Mouse (Mus musculus) CH12.LX (cell line): ENCODE results near the gene Tigd3. TPM values are rescaled to one million over a fixed set of nuclear protein-coding genes. Genes with fewer than 3 reads are reported as not detected.

Experiments used
- DNase-seq: peaks from one replicate; pipeline ENCODE4 v3.0.0-alpha.2; 2013; ENCODE audit errors: extremely low read depth
- H3K27ac ChIP-seq: 2 replicates; pipeline ENCODE4 v1.5.1; 2012; ENCODE audit warnings: low read depth, mild to moderate bottlenecking, control low read depth, moderate library complexity; ENCODE audit not compliant: insufficient read depth
- H3K27me3 ChIP-seq: replicated peaks from 2 replicates; pipeline ENCODE3; 2012; ENCODE audit warnings: inconsistent platforms
- H3K36me3 ChIP-seq, 2 experiments: replicated peaks in 1 of 2; 2 replicates each; pipeline versions ENCODE3 to v1.6.1; 2012; ENCODE audit warnings: inconsistent platforms in 1 of 2, low read length in 1 of 2, mild to moderate bottlenecking in 1 of 2, mixed read lengths in 1 of 2, moderate library complexity in 1 of 2; ENCODE audit not compliant: control insufficient read depth in 1 of 2, insufficient read depth in 1 of 2
- H3K4me1 ChIP-seq, 2 experiments: 2 replicates each; pipeline ENCODE4 v1.6.1; 2012; ENCODE audit warnings: inconsistent platforms in 1 of 2, moderate library complexity in 1 of 2; ENCODE audit not compliant: insufficient read depth in 2 of 2, control insufficient read depth in 1 of 2
- H3K4me2 ChIP-seq: 2 replicates; pipeline ENCODE4 v1.6.1; 2012; ENCODE audit warnings: low read depth, mild to moderate bottlenecking, control low read depth; ENCODE audit not compliant: poor library complexity, insufficient read depth, severe bottlenecking
- H3K4me3 ChIP-seq, 3 experiments: fragments of 150-350 bp in 1 of 3; sonication (generic) in 1 of 3; replicated peaks in 1 of 3; 2 replicates each; pipeline versions ENCODE3 to v1.5.1; 2011 to 2012; ENCODE audit warnings: low read depth in 2 of 3, low read length in 2 of 3, mild to moderate bottlenecking in 2 of 3, moderate library complexity in 2 of 3, control low read depth in 1 of 3, improper control_type of control experiment in 1 of 3, inconsistent platforms in 1 of 3, mixed read lengths in 1 of 3; ENCODE audit not compliant: poor library complexity in 1 of 3
- H3K79me2 ChIP-seq: replicated peaks from 2 replicates; pipeline ENCODE4 v1.6.1; 2012; ENCODE audit warnings: mild to moderate bottlenecking, moderate library complexity; ENCODE audit not compliant: control insufficient read depth, poor library complexity, insufficient read depth, severe bottlenecking; ENCODE audit errors: extremely low read depth
- H3K9ac ChIP-seq: 2 replicates; pipeline ENCODE4 v1.6.1; 2012; ENCODE audit warnings: low read depth, mild to moderate bottlenecking, control low read depth, moderate library complexity; ENCODE audit not compliant: insufficient read depth
- H3K9me3 ChIP-seq: replicated peaks from 2 replicates; pipeline ENCODE3; 2012; ENCODE audit warnings: low read length, inconsistent platforms, mixed read lengths
- BHLHE40 ChIP-seq: IDR thresholded peaks from 2 replicates; pipeline ENCODE4 v1.6.1; 2011; ENCODE audit warnings: mild to moderate bottlenecking, low read depth, low read length, improper control_type of control experiment
- CHD1 ChIP-seq: IDR thresholded peaks from 2 replicates; pipeline ENCODE4 v1.6.1; 2012; ENCODE audit warnings: low read depth, low read length, improper control_type of control experiment, inconsistent platforms
- CHD2 ChIP-seq: IDR thresholded peaks from 2 replicates; pipeline ENCODE4 v1.6.1; 2011; ENCODE audit warnings: low read length, improper control_type of control experiment
- CTCF ChIP-seq, 2 experiments: IDR thresholded peaks in 1 of 2; conservative IDR thresholded peaks in 1 of 2; 2 replicates each; pipeline ENCODE4 v1.5.1; 2011 to 2012; ENCODE audit warnings: low read depth in 2 of 2, low read length in 2 of 2, improper control_type of control experiment in 1 of 2, inconsistent platforms in 1 of 2, mild to moderate bottlenecking in 1 of 2, moderate library complexity in 1 of 2
- E2F4 ChIP-seq: IDR thresholded peaks from 2 replicates; pipeline ENCODE4 v1.6.1; 2011; ENCODE audit warnings: low read depth, low read length, improper control_type of control experiment; ENCODE audit not compliant: insufficient replicate concordance
- ELF1 ChIP-seq: IDR thresholded peaks from 2 replicates; pipeline ENCODE4 v1.6.1; 2014; ENCODE audit warnings: low read depth, mild to moderate bottlenecking, inconsistent platforms, low read length, improper control_type of control experiment
- EP300 ChIP-seq: IDR thresholded peaks from 2 replicates; pipeline ENCODE4 v1.6.1; 2011; ENCODE audit warnings: low read length, improper control_type of control experiment
- ETS1 ChIP-seq: conservative IDR thresholded peaks from 2 replicates; pipeline ENCODE4 v1.6.1; 2012; ENCODE audit warnings: low read depth, mild to moderate bottlenecking, inconsistent platforms, low read length, improper control_type of control experiment, moderate library complexity
- GABPA ChIP-seq: IDR thresholded peaks from 2 replicates; pipeline ENCODE4 v1.6.1; 2012; ENCODE audit warnings: low read depth, low read length, improper control_type of control experiment, inconsistent platforms; ENCODE audit not compliant: insufficient replicate concordance
- HCFC1 ChIP-seq: IDR thresholded peaks from 2 replicates; pipeline ENCODE4 v1.6.1; 2012; ENCODE audit warnings: low read depth, mild to moderate bottlenecking, inconsistent platforms, low read length, improper control_type of control experiment
- IRF4 ChIP-seq: IDR thresholded peaks from 2 replicates; pipeline ENCODE4 v1.6.1; 2014; ENCODE audit warnings: low read depth, mild to moderate bottlenecking, inconsistent platforms, low read length, improper control_type of control experiment
- JUN ChIP-seq: IDR thresholded peaks from 2 replicates; pipeline ENCODE4 v1.6.1; 2011; ENCODE audit warnings: low read depth, mild to moderate bottlenecking, low read length, improper control_type of control experiment, moderate library complexity; ENCODE audit not compliant: insufficient read depth
- JUND ChIP-seq: conservative IDR thresholded peaks from 2 replicates; pipeline ENCODE4 v1.6.1; 2011; ENCODE audit warnings: low read depth, low read length, improper control_type of control experiment
- KAT2A ChIP-seq: IDR thresholded peaks from 2 replicates; pipeline ENCODE4 v1.6.1; 2012; ENCODE audit warnings: low read length, improper control_type of control experiment, inconsistent platforms; ENCODE audit not compliant: insufficient replicate concordance
- MAFK ChIP-seq: IDR thresholded peaks from 2 replicates; pipeline ENCODE4 v1.6.1; 2011; ENCODE audit warnings: low read length, improper control_type of control experiment; ENCODE audit not compliant: insufficient replicate concordance
- MAX ChIP-seq: IDR thresholded peaks from 2 replicates; pipeline ENCODE4 v1.6.1; 2011; ENCODE audit warnings: low read length, improper control_type of control experiment
- MAZ ChIP-seq: IDR thresholded peaks from 2 replicates; pipeline ENCODE4 v1.6.1; 2012; ENCODE audit warnings: low read depth, mild to moderate bottlenecking, inconsistent platforms, low read length, improper control_type of control experiment, moderate library complexity
- MEF2A ChIP-seq: IDR thresholded peaks from 2 replicates; pipeline ENCODE4 v1.6.1; 2014; ENCODE audit warnings: low read depth, mild to moderate bottlenecking, inconsistent platforms, low read length, improper control_type of control experiment, borderline replicate concordance
- MXI1 ChIP-seq: IDR thresholded peaks from 2 replicates; pipeline ENCODE4 v1.6.1; 2011; ENCODE audit warnings: mild to moderate bottlenecking, low read depth, low read length, improper control_type of control experiment
- MYC ChIP-seq: IDR thresholded peaks from 2 replicates; pipeline ENCODE4 v1.6.1; 2011; ENCODE audit warnings: low read depth, mild to moderate bottlenecking, improper control_type of control experiment, low read length
- NELFE ChIP-seq: IDR thresholded peaks from 2 replicates; pipeline ENCODE4 v1.6.1; 2011; ENCODE audit warnings: low read depth, low read length, improper control_type of control experiment
- NRF1 ChIP-seq: IDR thresholded peaks from 2 replicates; pipeline ENCODE4 v1.6.1; 2014; ENCODE audit warnings: low read depth, mild to moderate bottlenecking, inconsistent platforms, low read length, improper control_type of control experiment, moderate library complexity
- PAX5 ChIP-seq: IDR thresholded peaks from 2 replicates; pipeline ENCODE4 v1.6.1; 2012; ENCODE audit warnings: low read length, inconsistent platforms, mixed read lengths
- POLR2A ChIP-seq: IDR thresholded peaks from 2 replicates; pipeline ENCODE4 v1.6.1; 2011; ENCODE audit warnings: low read depth, mild to moderate bottlenecking, improper control_type of control experiment, low read length
- POLR2AphosphoS2 ChIP-seq: IDR thresholded peaks from 2 replicates; pipeline ENCODE4 v1.6.1; 2011; ENCODE audit warnings: low read depth, low read length, improper control_type of control experiment
- RAD21 ChIP-seq: IDR thresholded peaks from 2 replicates; pipeline ENCODE4 v1.6.1; 2011; ENCODE audit warnings: low read depth, mild to moderate bottlenecking, low read length, improper control_type of control experiment, moderate library complexity
- RCOR1 ChIP-seq: conservative IDR thresholded peaks from 2 replicates; pipeline ENCODE4 v1.6.1; 2012; ENCODE audit warnings: low read depth, mild to moderate bottlenecking, inconsistent platforms, low read length, improper control_type of control experiment
- SIN3A ChIP-seq: IDR thresholded peaks from 2 replicates; pipeline ENCODE4 v1.6.1; 2012; ENCODE audit warnings: low read length, improper control_type of control experiment, inconsistent platforms
- SMC3 ChIP-seq: IDR thresholded peaks from 2 replicates; pipeline ENCODE4 v1.6.1; 2011; ENCODE audit warnings: low read depth, low read length, improper control_type of control experiment
- TBP ChIP-seq: conservative IDR thresholded peaks from 2 replicates; pipeline ENCODE4 v1.6.1; 2011; ENCODE audit warnings: low read depth, low read length, improper control_type of control experiment
- TCF12 ChIP-seq: IDR thresholded peaks from 2 replicates; pipeline ENCODE4 v1.6.1; 2014; ENCODE audit warnings: low read depth, mild to moderate bottlenecking, inconsistent platforms, low read length, improper control_type of control experiment
- UBTF ChIP-seq: IDR thresholded peaks from 2 replicates; pipeline ENCODE4 v1.6.1; 2012; ENCODE audit warnings: low read depth, mild to moderate bottlenecking, inconsistent platforms, low read length, improper control_type of control experiment, moderate library complexity
- USF1 ChIP-seq: IDR thresholded peaks from 2 replicates; pipeline ENCODE4 v1.6.1; 2014; ENCODE audit warnings: low read depth, mild to moderate bottlenecking, inconsistent platforms, low read length, improper control_type of control experiment
- USF2 ChIP-seq: conservative IDR thresholded peaks from 2 replicates; pipeline ENCODE4 v1.6.1; 2011; ENCODE audit warnings: low read depth, low read length, improper control_type of control experiment
- ZC3H11A ChIP-seq: IDR thresholded peaks from 2 replicates; pipeline ENCODE4 v1.6.1; 2012; ENCODE audit warnings: low read depth, mild to moderate bottlenecking, inconsistent platforms, low read length, improper control_type of control experiment
- ZKSCAN1 ChIP-seq: IDR thresholded peaks from 2 replicates; pipeline ENCODE4 v1.6.1; 2012; ENCODE audit warnings: low read depth, inconsistent platforms, low read length, improper control_type of control experiment, borderline replicate concordance
- ZMIZ1 ChIP-seq: IDR thresholded peaks from 2 replicates; pipeline ENCODE4 v1.6.1; 2012; ENCODE audit warnings: low read depth, mild to moderate bottlenecking, inconsistent platforms, low read length, improper control_type of control experiment
- ZNF384 ChIP-seq: IDR thresholded peaks from 2 replicates; pipeline ENCODE4 v1.6.1; 2012; ENCODE audit warnings: low read depth, low read length, improper control_type of control experiment, inconsistent platforms
- dilution Hi-C: fragments of 300-500 bp; cut with MboI; formaldehyde crosslinking; loops from 2 replicates; pipeline ENCODE4 v1.14.3; 2020; ENCODE audit warnings: low sequenced_read_pairs; ENCODE audit not compliant: extremely low pct_unique_long_range_greater_than_20kb, extremely low pct_ligation_motif_present
- in situ Hi-C: fragments of 300-500 bp; cut with MboI; formaldehyde crosslinking; loops from 3 replicates; pipeline ENCODE4 v1.14.3; 2019; ENCODE audit warnings: low sequenced_read_pairs, low pct_ligation_motif_present, low pct_unique_long_range_greater_than_20kb, mixed read lengths
- polyA plus RNA-seq: library from polyadenylated mRNA; unstranded; fragments of >175 nt; gene quantifications from 2 replicates; pipeline ENCODE4 v1.2.1, GENCODE M21; 2012; ENCODE audit warnings: low read depth; ENCODE audit not compliant: insufficient read length
- total RNA-seq, 2 experiments: library from RNA; depleted of rRNA; stranded (reverse); fragments of 300-350 nt in 1 of 2; fragments of >200 nt in 1 of 2; gene quantifications; 2 replicates each; pipeline ENCODE4 v1.2.3; 2012 to 2014

Gene Tigd3
- total and polyA plus RNA-seq, 3 experiments, result 0.67 to 1.6 (median 1.4) TPM

DNA sequence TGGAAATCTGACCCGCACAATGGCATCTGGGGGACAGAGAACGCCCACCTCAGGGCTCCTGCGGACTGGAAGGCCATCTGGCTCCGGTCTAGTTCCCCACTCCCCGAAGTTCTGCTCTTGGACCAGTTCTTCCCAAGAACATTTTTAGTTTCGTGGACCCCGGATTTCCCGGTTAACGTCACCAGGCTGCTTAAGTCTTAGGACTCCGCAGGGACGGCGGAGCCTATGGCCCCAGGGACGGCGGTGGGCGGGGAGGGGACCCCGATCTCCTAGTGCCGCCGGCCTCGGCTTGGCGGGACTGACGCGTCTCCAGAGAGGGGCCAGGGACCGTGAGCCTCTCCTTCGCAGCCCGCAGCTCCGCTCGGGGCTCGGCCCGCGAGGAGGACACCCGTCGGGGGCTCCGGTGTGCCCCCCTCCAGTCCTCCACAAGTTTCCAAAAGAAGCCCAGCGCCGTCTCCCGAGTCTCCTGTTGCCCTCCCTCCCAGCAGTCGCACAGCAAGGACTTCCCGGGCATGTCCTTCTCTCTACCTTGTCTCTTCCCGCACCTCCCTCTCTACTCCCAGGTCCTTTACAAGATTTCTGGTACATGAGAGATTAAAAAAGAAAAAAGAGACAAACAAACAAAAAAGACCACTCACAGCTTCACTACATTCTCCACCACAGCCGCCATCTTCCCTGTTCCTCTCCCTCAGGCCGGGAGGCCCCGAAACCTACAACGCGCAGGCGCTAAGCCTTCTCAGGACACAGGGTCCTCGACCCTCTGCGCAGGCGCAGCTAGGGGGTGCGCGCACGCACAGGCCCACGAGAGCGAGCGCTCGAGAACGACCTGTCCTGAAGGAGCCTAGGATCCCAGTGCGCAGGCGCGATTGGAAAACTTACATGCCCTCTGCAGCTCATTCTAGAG lies 18.4 kb upstream of the Tigd3 start:
- no peaks in the 10 kb centered on the region for H3K27me3 ChIP-seq
- peak overlapping the region; percentile 90 to 100 (median 93) for H3K4me3 ChIP-seq
- H3K9me3 ChIP-seq, result no peaks in the 10 kb centered on the region
- in situ Hi-C loops, result no loop called here
- H3K4me2 ChIP-seq, result peak overlapping the region; percentile 94
- dilution Hi-C loops, result no loop called here
- H3K9ac ChIP-seq, result peak overlapping the region; percentile 96
- TF ChIP-seq ETS1, result no peak
- TF ChIP-seq EP300, result no peak
- TF ChIP-seq JUND, result no peak
- TF ChIP-seq TCF12, result peak; percentile 63; the same call in 1 of the 2 replicates
- TF ChIP-seq NELFE, result peak; percentile 96
- no peak for TF ChIP-seq MAFK
- no peak for TF ChIP-seq BHLHE40
- TF ChIP-seq ZNF384, result no peak
- TF ChIP-seq KAT2A, result no peak
- 0 out of 2 replicates have a peak, but pooled peaks have one; percentile 38 for TF ChIP-seq RCOR1
- TF ChIP-seq MXI1, result peak; percentile 66
- peak; percentile 92 for TF ChIP-seq ZMIZ1
- no peak for TF ChIP-seq GABPA
- TF ChIP-seq MYC, result no peak; the same call in 1 of the 2 replicates
- TF ChIP-seq CHD2, result no peak
- TF ChIP-seq RAD21, result no peak
- no peak for TF ChIP-seq USF1
- TF ChIP-seq NRF1, result peak; percentile 89
- peak; percentile 74 for TF ChIP-seq HCFC1
- TF ChIP-seq USF2, result no peak
- peak; percentile 23; the same call in 1 of the 2 replicates for TF ChIP-seq MEF2A
- TF ChIP-seq CTCF (conservative IDR thresholded peaks at IDR 0.05 in 1 of 2, IDR thresholded peaks at IDR 0.05 in 1 of 2; ENCODE audit: low read depth in 2 of 2, low read length in 2 of 2), result no peak
- TF ChIP-seq E2F4, result no peak
- TF ChIP-seq ZC3H11A, result no peak
- TF ChIP-seq SMC3, result no peak
- no peak for TF ChIP-seq PAX5
- peak; percentile 24; the same call in 1 of the 2 replicates for TF ChIP-seq MAX
- peak; percentile 52 for TF ChIP-seq ELF1
- no peak for TF ChIP-seq UBTF
- TF ChIP-seq TBP, result peak; percentile 77; the same call in 1 of the 2 replicates
- TF ChIP-seq IRF4, result peak; percentile 7; the same call in 1 of the 2 replicates
- 0 out of 2 replicates have a peak, but pooled peaks have one; percentile 20 for TF ChIP-seq MAZ
- no peak for TF ChIP-seq JUN
- peak; percentile 97 for TF ChIP-seq POLR2A
- peak; percentile 66; the same call in 1 of the 2 replicates for TF ChIP-seq SIN3A
- no peak for TF ChIP-seq ZKSCAN1
- TF ChIP-seq POLR2AphosphoS2, result 0 out of 2 replicates have a peak, but pooled peaks have one; percentile 65
- TF ChIP-seq CHD1, result peak; percentile 90
- H3K36me3 ChIP-seq, result peaks cover 10 to 43% of the 10 kb centered on the region in 2 experiments
- H3K27ac ChIP-seq, result no peak overlapping the region; the same call in 1 of the 2 replicates
- peaks cover 53% of the 10 kb centered on the region for H3K79me2 ChIP-seq
- H3K4me1 ChIP-seq, result peaks cover 11 to 40% of the 10 kb centered on the region in 2 experiments
- peak; percentile 99 for DNase-seq
